Mouse (Mus musculus): ENCODE data around the gene Taf5l.
"Not testable (repeated sequence)": the region's sequence is repeated elsewhere in the genome, so short reads cannot be mapped to it uniquely, and the experiment has no call there.

Gene Taf5l

GRCm38 (mm10) chr8:124011989-124012586 lies 9.1 kb downstream of the Taf5l start:
- no peak for DNase-seq

GRCm38 (mm10) chr8:124011580-124011979 lies 9.6 kb downstream of the Taf5l start:
- DNase-seq = no peak

GRCm38 (mm10) chr8:124007829-124008228 lies 13.4 kb downstream of the Taf5l start:
- DNase-seq = no peak

- no peak for DNase-seq
These were observed 18.6 kb downstream of the Taf5l start for GRCm38 (mm10) chr8:124002546-124003108.

DNA sequence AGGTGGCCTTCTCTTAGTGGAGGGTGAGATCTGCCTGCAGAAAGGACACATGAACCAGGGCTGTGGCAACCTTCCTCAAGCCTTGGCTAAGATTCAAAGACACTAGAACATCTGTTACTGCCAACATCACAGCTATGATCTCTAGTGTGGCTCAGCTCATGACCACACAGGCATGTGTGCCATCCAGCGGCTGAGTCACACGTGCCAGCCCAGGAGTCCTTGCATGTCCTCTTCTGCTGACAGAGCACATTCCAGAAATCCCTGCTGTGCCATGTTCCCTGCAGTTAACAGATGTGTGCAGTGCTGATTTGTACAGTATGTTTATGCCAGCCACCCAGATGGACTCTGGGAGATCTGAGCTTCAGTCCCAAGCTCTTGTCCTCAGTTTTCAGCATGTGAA lies 21.6 kb downstream of the Taf5l start:
- DNase-seq = no peak

DNA sequence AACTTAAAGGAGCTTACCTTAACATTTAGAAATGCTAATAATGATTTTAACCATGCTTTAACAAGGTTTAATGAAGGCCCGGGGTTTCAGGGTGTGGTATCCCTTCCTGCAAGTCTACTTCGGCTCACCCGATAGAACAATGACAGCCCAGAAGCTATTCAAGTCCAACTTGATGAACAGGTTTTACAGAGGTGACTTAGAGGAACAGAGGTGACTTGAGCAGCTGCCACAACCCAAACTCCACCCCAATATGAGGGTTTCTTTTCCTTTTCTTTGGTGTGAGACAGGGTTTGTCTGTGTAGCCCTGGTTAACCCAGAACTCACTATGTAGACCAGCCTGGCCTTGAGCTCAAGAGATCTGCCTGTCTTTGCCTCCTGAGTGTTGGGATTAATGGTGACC lies 27.2 kb downstream of the Taf5l start:
- no peak for DNase-seq

- no peak for DNase-seq
These were observed 27.6 kb downstream of the Taf5l start for GRCm38 (mm10) chr8:123993597-123993996.

DNA sequence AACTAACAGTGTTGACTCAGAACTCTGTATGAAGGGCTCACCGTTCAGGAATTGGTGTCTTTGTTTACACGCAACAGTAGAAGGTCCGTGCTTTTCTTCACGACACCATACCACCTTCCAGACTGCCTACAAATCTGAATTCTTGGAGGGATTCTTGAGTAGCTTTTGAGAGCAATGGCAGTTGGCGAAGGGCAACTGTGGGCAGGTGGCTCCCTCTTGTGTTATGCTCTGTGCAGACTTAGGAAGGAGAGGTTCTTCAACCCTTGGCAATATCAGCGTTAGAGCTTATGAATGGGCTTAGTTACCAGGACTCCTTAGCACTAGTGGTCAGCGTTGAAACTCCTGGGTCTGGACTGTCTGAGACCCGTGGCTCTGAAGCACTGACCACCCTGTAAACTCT lies 28.6 kb downstream of the Taf5l start:
- peak; percentile 33 for DNase-seq

DNA sequence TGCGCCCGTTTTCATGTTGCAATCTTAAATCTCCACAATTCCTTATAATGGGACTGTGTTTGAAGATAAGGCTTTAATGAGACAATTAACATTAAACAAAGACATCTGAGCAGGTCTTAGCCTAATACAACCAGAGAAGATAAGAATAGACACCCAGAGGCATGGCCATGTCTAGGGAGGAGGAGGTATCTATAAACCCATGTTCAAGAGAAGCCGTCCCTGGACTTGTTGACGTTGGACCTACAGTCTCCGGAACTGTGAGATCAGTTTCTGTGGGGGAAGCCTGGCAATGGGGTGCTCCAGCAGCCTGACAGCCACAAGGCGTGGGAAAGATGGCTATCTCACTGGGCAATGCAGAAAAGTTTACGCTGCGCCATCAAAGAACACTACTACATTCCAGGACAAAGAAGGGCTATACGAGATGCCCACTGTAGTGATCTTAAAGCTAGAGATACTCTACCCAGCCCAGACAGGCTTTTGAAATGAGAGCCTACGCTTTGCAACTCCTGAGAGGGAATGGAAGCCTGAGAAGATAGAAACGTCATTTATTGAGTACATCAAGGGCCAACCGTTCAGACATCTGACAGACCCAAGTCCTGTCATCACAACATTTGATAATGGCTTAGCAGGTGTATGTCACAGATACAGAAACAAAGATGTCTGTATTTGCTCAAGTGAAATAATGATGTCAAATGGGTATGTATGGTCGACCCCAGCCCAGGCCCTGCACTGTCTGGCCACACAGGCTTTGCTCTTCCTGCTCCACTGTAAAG lies 30.7 kb downstream of the Taf5l start:
- no peak for DNase-seq

DNA sequence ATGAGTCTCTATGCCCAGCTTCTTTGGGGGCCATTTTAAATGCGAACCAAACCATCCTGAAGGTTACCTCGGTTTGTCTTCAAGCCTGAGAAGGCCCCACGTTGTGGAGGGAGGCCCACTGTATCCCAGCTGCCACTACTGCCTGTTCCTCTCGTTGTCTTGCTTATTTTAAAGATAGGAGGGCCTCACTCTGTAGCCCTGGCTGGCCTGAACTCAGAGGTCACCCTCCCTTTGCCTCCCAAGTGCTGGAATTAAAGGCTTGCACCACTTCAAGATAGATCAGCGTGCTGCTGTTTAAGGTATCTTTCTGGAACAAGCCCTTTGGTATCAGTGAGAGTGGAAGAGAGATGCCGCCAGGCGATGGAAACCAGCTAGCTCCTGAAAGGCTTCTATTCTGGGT lies 32.1 kb downstream of the Taf5l start:
- DNase-seq = no peak

GRCm38 (mm10) chr8:123988605-123989038 lies 32.6 kb downstream of the Taf5l start:
- no peak for DNase-seq

GRCm38 (mm10) chr8:123982826-123983400 lies 38.3 kb downstream of the Taf5l start, which contains the start of gene Abcb10:
Gene Abcb10, minus strand, starts transcription at chr8:123983122.
- DNase-seq = peak; percentile 94

DNA sequence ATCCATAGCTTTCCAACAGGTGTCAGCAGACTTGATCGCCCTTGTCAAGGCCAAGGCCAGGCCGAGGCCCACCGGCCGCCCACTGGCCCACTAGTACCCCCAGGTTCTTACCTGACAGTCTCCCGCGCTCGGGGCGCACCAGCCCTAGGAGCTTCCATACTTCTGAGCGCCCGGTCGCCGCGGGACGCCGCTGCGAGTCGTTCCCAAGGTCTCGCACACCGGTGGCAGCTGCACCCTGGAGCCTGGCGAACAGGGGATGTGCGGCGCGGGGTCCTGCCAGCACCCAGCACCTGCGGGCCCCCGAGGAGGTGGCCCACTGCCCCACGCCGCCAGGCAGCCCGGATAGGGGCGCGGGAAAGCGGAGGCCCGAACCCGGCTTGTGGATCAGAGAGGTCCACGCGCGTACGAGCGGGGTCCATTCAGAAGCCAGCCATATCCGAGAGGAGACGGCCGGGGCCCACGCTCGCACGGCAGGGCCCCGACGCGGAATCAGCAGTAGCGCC lies 38.9 kb downstream of the Taf5l start:
- no peak for DNase-seq

DNA sequence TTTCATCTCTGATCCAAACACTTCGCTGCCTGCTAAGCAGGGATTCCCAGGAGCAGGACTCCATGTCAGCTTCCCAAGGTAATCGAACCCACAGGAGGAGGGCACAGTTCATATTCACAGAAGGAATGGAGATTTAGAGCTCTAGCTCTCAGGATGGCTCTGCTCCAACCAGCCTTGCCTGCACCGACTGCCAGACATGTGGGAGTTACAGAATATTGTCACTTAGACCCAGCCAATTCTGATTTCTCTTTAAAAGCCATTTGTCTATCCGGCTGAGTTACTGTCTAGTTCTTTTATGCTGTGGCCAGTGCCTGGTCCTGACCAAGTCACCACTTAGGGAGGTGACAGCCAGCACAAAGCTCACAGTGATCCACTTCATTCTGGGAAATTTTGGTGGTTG lies 39.5 kb downstream of the Taf5l start:
- peak; percentile 21 for DNase-seq

DNA sequence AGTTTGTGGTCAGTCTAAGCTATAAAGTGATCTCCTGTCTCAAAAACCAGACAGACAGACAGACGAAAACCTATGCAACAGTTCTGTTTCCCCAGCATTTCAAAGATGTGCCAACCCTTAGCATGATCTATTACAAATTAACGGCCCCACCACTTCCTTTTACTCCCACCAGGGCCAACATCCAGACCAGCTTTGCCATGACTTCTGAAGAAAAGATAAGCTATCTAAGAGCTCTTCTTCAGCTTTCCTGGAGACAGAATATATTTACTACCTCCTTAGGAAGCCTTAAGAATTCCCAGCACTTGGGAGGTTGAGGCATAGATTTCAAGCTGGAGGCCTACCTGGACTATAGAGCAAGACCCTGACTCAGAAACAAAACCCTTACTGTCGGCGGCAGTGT lies 41.0 kb downstream of the Taf5l start:
- DNase-seq = no peak

GRCm38 (mm10) chr8:123978926-123979325 lies 42.3 kb downstream of the Taf5l start:
- no peak for DNase-seq

GRCm38 (mm10) chr8:123978166-123978838 lies 42.9 kb downstream of the Taf5l start:
- DNase-seq = peak; percentile 81

DNA sequence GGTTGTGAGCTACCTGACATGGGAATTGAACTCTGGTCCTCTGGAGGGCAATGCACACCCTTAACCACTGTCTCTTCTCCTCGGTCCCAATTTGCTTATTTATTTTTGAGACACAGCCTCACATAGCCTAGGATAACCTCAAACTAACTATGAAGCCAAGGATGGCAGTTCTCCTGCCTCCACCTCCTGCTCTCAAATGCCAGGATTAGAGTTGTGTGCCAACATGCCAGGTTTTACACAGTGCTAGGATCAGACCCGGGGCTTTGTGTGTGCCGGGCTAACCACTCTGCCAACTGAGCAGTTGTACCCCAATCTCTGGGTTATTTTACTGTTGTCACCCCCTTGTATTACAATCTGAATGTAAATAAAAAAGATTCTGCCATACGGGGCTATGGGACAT lies 43.7 kb downstream of the Taf5l start:
- no peak for DNase-seq

DNA sequence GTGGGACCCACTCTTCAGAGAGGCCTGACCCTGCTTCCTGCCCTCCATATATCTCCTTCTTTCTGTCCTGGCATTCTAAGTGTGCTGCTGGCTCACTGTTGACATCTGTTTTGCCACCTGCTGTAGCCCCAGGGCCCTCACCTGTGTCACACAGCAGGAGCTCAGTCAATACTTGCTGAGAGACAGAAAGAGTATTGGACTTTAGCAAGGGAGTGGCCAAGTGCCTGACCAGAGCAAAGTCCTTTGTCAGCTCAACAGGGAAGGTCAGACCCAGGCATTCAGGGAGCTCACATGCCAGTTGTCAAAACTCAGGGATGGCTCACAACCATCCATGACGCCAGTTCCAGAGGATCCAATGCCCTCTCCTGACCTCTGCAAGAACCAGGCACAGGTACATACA lies 47.7 kb downstream of the Taf5l start:
- DNase-seq = no peak

DNA sequence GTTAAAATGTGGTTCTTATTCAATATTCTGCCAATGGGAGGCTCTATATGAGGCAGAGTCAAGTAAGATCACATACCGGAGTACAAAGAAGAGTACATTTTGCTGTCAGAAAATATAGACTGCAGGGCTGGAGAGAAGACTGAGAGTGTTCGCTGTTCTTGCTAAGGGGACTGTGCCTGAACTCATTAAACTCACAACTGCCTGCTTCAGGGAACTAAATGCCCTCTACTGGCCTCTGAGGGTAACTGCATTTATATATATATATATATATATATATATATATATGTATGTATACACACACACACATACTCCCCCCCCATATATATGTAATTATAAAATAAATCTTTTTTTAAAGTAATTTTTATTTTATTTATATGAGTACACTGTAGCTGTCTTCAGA lies 54.3 kb downstream of the Taf5l start:
- DNase-seq = no peak

GRCm38 (mm10) chr8:123961371-123961770 lies 59.8 kb downstream of the Taf5l start:
- DNase-seq = no peak

DNA sequence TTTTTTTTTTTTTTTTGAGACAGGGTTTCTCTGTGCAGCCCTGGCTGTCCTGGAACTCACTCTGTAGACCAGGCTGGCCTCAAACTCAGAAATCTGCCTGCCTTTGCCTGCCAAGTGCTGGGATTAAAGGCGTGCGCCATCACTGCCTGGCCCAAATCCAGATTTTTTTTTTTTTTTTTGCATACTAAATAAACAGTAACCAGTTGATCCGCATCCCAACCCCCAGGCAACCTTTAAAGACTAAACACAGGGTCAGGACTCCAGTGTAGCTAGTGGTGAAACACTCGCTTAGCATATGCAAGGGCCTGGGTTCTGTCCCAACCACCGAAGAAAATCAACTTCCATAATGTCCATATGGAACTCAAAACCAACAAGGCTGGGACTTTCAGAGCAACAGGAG lies 60.6 kb downstream of the Taf5l start:
- not testable (repeated sequence) for DNase-seq

DNA sequence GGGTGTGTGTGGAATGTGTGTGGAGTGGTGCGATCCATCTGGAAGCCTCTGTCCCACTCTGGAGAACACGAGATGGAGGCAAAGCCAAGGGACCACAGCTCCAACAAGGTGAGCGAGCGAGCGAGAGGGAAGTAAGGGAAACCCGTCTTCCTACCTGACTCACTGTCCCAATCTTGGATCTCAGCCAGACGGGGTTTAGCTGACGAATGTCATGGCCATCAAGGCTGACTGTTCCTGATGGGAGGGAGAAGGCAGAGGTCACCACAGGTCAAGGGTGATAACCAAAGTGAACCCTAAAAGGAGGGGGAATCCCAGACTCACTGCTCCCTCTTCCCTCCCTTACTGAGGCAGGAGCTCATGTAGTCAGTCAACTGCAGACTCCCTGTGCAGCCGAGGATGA lies 61.1 kb downstream of the Taf5l start:
- DNase-seq = no peak

All from lung, postnatal 10 days (tissue).